Mouse (Mus musculus): ENCODE measurements around the gene Crb1. TPM values are rescaled to one million over a fixed set of nuclear protein-coding genes. Genes with fewer than 3 reads are reported as not detected.

The Crb1 gene
- polyA plus RNA-seq, 1 experiment from 2014 or later = 1.7 TPM

GRCm38 (mm10) chr1:139246723-139247380, 130.0 kb downstream of the Crb1 start:
- WGBS = 81% methylated on average over 12 of the region's 12 CpGs
- no peaks in the 10 kb centered on the region for H3K4me1 ChIP-seq (replicated peaks)
- H3K9me3 ChIP-seq = no peaks in the 10 kb centered on the region
- no peaks in the 10 kb centered on the region for H3K27me3 ChIP-seq (ENCODE audit: insufficient read depth, poor library complexity, severe bottlenecking)
- DNase-seq (ENCODE audit: low spot score) = no peak
- H3K27ac ChIP-seq = no peak overlapping the region
- H3K36me3 ChIP-seq = no peaks in the 10 kb centered on the region
- H3K4me3 ChIP-seq = no peak overlapping the region

GRCm38 (mm10) chr1:139236794-139237193, 140.1 kb downstream of the Crb1 start:
- DNase-seq (ENCODE audit: low spot score) = no peak
- WGBS = 59% methylated on average over 5 of the region's 5 CpGs

DNA sequence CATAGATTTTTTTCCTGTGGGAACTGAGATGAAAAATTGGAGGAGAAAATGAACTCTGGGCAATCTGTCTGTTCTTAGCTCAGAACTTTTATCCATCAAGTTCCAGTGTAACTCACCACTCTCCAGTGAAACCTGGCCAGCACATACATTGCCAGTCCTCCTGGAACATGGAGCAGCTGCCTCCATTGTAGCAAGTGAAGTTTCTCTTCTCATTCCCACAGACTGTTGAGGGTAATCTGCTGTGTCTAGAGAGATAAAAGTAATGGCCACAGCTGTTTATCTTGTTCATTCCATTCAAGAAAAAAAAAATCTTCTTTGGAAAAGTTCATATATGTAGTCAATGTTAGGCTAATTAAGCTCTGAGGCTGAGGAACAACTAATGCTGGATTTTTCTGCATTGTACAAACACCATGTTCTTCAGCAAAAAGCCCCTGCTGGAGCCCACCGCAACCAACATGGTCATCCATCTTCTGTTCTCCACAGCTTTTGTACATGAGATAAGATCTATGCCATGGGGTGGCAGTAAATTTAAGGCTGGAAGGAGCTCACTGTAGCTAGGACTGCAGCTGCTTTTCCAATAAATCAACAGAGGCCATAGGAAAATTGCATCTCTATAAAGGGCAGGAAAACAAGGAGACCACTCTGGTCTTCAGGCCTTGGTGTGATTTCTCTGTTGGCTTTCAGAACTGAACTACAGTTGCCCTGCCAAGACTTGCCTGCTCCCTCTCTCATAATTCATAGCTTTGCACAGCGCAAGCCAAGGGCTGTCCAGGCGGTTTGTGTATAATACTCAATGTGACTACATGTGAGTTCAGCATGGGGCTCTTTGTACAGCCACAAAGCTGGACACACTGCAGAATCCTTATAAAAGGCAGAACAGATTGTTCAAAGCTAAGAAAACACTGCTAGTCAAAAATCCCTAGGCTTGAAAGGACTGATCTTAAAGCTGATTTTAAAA, 142.0 kb downstream of the Crb1 start:
- no peak for DNase-seq (ENCODE audit: low spot score)
- 92% methylated on average over 3 of the region's 3 CpGs for WGBS
- H3K4me3 ChIP-seq = no peak overlapping the region
- H3K9me3 ChIP-seq = no peaks in the 10 kb centered on the region
- no peaks in the 10 kb centered on the region for H3K4me1 ChIP-seq (replicated peaks)
- no peak overlapping the region for H3K27ac ChIP-seq
- no peaks in the 10 kb centered on the region for H3K27me3 ChIP-seq (ENCODE audit: insufficient read depth, poor library complexity, severe bottlenecking)
- H3K36me3 ChIP-seq = no peaks in the 10 kb centered on the region

More at GRCm38 (mm10) chr1:139236794-139237193, 140.1 kb downstream of the Crb1 start:
- Histone ChIP-seq H3K4me3 (no peak overlapping the region), H3K27ac (no peak overlapping the region), H3K27me3 (ENCODE audit: insufficient read depth, poor library complexity, severe bottlenecking) (no peaks in the 10 kb centered on the region), H3K4me1 (replicated peaks) (no peaks in the 10 kb centered on the region), H3K36me3 (no peaks in the 10 kb centered on the region), H3K9me3 (no peaks in the 10 kb centered on the region)

GRCm38 (mm10) chr1:139232636-139233035, 144.3 kb downstream of the Crb1 start:
- H3K9me3 ChIP-seq = no peaks in the 10 kb centered on the region
- no peak overlapping the region for H3K27ac ChIP-seq
- H3K27me3 ChIP-seq (ENCODE audit: insufficient read depth, poor library complexity, severe bottlenecking) = no peaks in the 10 kb centered on the region
- no peaks in the 10 kb centered on the region for H3K4me1 ChIP-seq (replicated peaks)
- WGBS = 73% methylated on average over 3 of the region's 3 CpGs
- no peak for DNase-seq (ENCODE audit: low spot score)
- no peak overlapping the region for H3K4me3 ChIP-seq
- no peaks in the 10 kb centered on the region for H3K36me3 ChIP-seq

DNA sequence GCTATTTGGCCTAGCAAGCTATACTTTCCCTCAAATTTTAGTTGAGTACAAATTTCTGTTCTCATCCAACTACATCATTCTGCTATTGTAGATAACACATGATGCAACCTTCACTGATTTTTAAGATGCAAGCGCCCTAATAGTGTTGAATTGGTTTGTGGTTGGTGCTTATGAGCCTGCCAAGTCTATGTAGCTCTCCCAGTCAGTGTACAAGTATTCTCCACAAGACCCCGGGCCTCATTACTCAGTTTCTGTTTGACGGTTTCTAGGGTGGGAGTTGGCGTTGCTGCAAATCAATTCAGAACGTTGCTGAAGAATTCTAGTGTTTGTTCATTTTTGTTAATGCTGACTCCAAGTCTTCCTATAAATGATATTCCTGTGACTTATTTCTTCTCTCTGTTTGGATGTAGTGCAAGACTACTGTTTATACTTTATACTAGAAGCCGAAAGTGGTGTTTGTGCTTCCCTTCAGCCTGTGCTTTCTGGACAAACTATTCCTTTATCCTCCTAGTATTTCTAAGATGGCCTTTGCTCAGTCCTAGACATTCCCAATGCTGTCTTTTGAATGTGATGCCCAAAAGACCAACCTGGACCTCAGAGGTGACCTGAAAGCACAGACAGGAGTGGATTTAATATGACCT, 152.5 kb downstream of the Crb1 start:
- no peak overlapping the region for H3K4me3 ChIP-seq
- whole genome bisulfite sequencing = 88% methylated on average over 6 of the region's 6 CpGs
- no peaks in the 10 kb centered on the region for H3K9me3 ChIP-seq
- no peaks in the 10 kb centered on the region for H3K27me3 ChIP-seq (ENCODE audit: insufficient read depth, poor library complexity, severe bottlenecking)
- no peaks in the 10 kb centered on the region for H3K4me1 ChIP-seq (replicated peaks)
- DNase-seq (ENCODE audit: low spot score) = no peak
- no peak overlapping the region for H3K27ac ChIP-seq
- no peaks in the 10 kb centered on the region for H3K36me3 ChIP-seq

DNA sequence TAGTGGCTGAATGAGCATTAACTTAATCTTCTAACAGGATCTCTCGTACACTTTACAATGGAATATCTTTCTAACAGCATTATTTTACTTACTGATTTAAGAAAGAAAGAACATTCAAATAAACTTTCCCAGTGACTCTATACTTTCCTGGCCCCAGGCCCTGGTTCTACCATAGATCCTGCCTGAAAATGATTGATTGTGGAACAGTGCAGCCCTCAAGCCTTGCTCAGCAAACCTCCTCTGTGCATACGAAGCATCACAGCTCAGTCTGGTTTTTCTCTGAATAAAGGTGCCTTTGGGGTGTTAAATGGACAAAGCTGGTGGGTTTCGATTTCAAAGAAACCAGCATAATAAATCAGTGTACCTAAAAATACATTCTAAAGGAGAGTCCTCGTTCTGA, 153.1 kb downstream of the Crb1 start:
- Histone ChIP-seq H3K4me1 (replicated peaks) (no peaks in the 10 kb centered on the region), H3K27ac (no peak overlapping the region), H3K27me3 (ENCODE audit: insufficient read depth, poor library complexity, severe bottlenecking) (no peaks in the 10 kb centered on the region), H3K36me3 (no peaks in the 10 kb centered on the region), H3K9me3 (no peaks in the 10 kb centered on the region), H3K4me3 (no peak overlapping the region)
- WGBS = 78% methylated on average over 4 of the region's 4 CpGs
- no peak for DNase-seq (ENCODE audit: low spot score)

- H3K4me1 ChIP-seq (replicated peaks) = no peaks in the 10 kb centered on the region; the same call in 1 of the 2 replicates
- no peaks in the 10 kb centered on the region for H3K27me3 ChIP-seq (ENCODE audit: insufficient read depth, poor library complexity, severe bottlenecking)
- no peak for DNase-seq (ENCODE audit: low spot score)
- no peak overlapping the region for H3K4me3 ChIP-seq
- 55% methylated on average over 8 of the region's 8 CpGs for WGBS
- no peaks in the 10 kb centered on the region for H3K36me3 ChIP-seq
- no peaks in the 10 kb centered on the region for H3K9me3 ChIP-seq
- H3K27ac ChIP-seq = no peak overlapping the region
Measured at GRCm38 (mm10) chr1:139215311-139215710, 161.6 kb downstream of the Crb1 start.

- DNase-seq (ENCODE audit: low spot score) = no peak
- no peaks in the 10 kb centered on the region for H3K9me3 ChIP-seq
- WGBS = 73% methylated on average over 4 of the region's 4 CpGs
- peaks cover 7% of the 10 kb centered on the region for H3K4me1 ChIP-seq (replicated peaks)
- H3K4me3 ChIP-seq = no peak overlapping the region
- H3K27ac ChIP-seq = no peak overlapping the region
- H3K36me3 ChIP-seq = no peaks in the 10 kb centered on the region
- no peaks in the 10 kb centered on the region for H3K27me3 ChIP-seq (ENCODE audit: insufficient read depth, poor library complexity, severe bottlenecking)
Measured at GRCm38 (mm10) chr1:139210505-139210904, 166.4 kb downstream of the Crb1 start.

DNA sequence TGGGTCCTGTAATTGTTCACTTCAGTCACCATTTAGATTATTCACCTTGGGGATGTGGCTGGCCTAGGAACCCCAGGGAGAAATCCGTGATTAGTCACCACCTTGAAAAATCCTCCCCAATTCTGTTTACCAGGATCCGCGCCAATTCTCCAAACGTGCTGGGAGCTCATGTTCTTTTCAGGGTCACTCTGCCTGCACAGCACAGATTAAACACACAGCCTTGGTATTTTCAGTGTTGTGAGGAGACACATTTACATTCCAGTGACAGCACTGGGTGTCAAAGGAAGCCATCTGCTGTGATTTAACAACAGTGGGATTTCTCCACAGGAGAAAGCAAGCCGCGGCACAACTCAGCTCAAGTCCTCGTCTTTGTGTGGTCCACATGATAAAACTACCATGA, 167.1 kb downstream of the Crb1 start:
- no peak overlapping the region for H3K27ac ChIP-seq
- peaks cover 7% of the 10 kb centered on the region for H3K4me1 ChIP-seq (replicated peaks)
- no peaks in the 10 kb centered on the region for H3K9me3 ChIP-seq
- no peak for DNase-seq (ENCODE audit: low spot score)
- WGBS = 31% methylated on average over 7 of the region's 7 CpGs
- H3K4me3 ChIP-seq = no peak overlapping the region
- H3K27me3 ChIP-seq (ENCODE audit: insufficient read depth, poor library complexity, severe bottlenecking) = no peaks in the 10 kb centered on the region
- no peaks in the 10 kb centered on the region for H3K36me3 ChIP-seq

- H3K4me1 ChIP-seq (replicated peaks) = peaks cover 7% of the 10 kb centered on the region
- no peaks in the 10 kb centered on the region for H3K36me3 ChIP-seq
- no peaks in the 10 kb centered on the region for H3K9me3 ChIP-seq
- no peak for DNase-seq (ENCODE audit: low spot score)
- 78% methylated on average over 4 of the region's 4 CpGs for WGBS
- no peaks in the 10 kb centered on the region for H3K27me3 ChIP-seq (ENCODE audit: insufficient read depth, poor library complexity, severe bottlenecking)
- H3K4me3 ChIP-seq = no peak overlapping the region
- H3K27ac ChIP-seq = no peak overlapping the region
Measured at GRCm38 (mm10) chr1:139206259-139206658, 170.6 kb downstream of the Crb1 start.

- no peaks in the 10 kb centered on the region for H3K27me3 ChIP-seq (ENCODE audit: insufficient read depth, poor library complexity, severe bottlenecking)
- 85% methylated on average over 5 of the region's 5 CpGs for WGBS
- DNase-seq (ENCODE audit: low spot score) = no peak
- no peaks in the 10 kb centered on the region for H3K36me3 ChIP-seq
- H3K9me3 ChIP-seq = no peaks in the 10 kb centered on the region
- no peak overlapping the region for H3K27ac ChIP-seq
- no peaks in the 10 kb centered on the region for H3K4me1 ChIP-seq (replicated peaks)
- H3K4me3 ChIP-seq = no peak overlapping the region
Measured at GRCm38 (mm10) chr1:139203026-139203425, 173.9 kb downstream of the Crb1 start.

DNA sequence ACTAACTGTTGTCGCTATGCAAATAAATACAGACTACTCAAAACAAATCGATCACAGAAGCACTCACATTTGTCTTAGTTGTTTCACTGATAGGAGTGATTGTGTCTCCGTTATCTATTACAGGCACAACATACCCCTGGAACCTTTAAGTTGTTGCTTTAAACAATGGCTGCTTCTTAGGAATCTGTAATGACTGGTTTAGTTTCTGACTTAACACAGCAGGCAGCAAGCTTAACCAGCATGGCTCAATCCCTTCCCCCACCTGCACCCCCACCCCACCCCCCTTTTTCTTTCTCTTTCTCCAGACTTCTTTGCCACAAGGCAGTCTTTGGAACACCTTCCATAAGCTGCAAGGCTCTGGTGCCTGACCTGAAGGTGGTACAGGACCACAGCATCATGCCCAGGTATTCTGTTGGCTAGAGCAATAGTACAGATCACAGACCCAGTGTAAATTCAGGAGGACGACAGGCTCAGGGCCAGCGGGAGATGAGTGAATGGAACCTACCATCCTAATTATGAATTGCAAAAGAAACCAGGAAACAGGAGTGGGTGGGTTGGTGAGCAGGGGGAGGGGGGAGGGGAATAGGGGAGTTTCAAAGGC, 182.4 kb downstream of the Crb1 start:
- no peaks in the 10 kb centered on the region for H3K27me3 ChIP-seq (ENCODE audit: insufficient read depth, poor library complexity, severe bottlenecking)
- H3K9me3 ChIP-seq = no peaks in the 10 kb centered on the region
- no peak for DNase-seq (ENCODE audit: low spot score)
- no peak overlapping the region for H3K4me3 ChIP-seq
- H3K27ac ChIP-seq = no peak overlapping the region
- H3K4me1 ChIP-seq (replicated peaks) = peaks cover 12% of the 10 kb centered on the region
- no peaks in the 10 kb centered on the region for H3K36me3 ChIP-seq
- 21% methylated on average over 5 of the region's 5 CpGs for WGBS
